In genomic region chr5:143527486-143528307, GRCm38 (mm10) we compare ENCODE assay signal across 8 mouse cellular contexts. TPM values are rescaled to one million over a fixed set of nuclear protein-coding genes. Genes with fewer than 3 reads are reported as not detected.
DNase-seq lines count a peak whose midpoint lies in the region; ATAC-seq and TF ChIP-seq lines count a peak whose summit lies in the region.

Gene Rac1, minus strand, starts transcription at chr5:143528036.

- peak within 1 kb of the TSS; percentile 96 for H3K27ac ChIP-seq in forebrain, postnatal 0 days (ENCODE audit: low read depth, low read length)
- H3K27ac ChIP-seq in lung, embryonic 15.5 days: peak within 1 kb of the TSS; percentile 100

- no peaks in the 10 kb centered on the region for H3K9me3 ChIP-seq in G1E (replicated peaks)
- H3K9me3 ChIP-seq in forebrain, postnatal 0 days (ENCODE audit: low read length): no peaks in the 10 kb centered on the region
- H3K9me3 ChIP-seq in lung, embryonic 15.5 days: no peaks in the 10 kb centered on the region

- no peaks in the 10 kb centered on the region for H3K27me3 ChIP-seq in G1E (ENCODE audit: insufficient read depth, low read length)
- no peaks in the 10 kb centered on the region for H3K27me3 ChIP-seq in forebrain, postnatal 0 days (ENCODE audit: insufficient read depth, low read length)
- H3K27me3 ChIP-seq in lung, embryonic 15.5 days: no peaks in the 10 kb centered on the region

- TF ChIP-seq CTCF in G1E (IDR thresholded peaks at IDR 0.05; ENCODE audit: low read depth, low read length): no peak
- no peak for TF ChIP-seq CTCF in forebrain, postnatal 0 days (IDR thresholded peaks at IDR 0.05; ENCODE audit: low read depth)

- DNase-seq in G1E (ENCODE audit: low spot score): peak; percentile 92
- DNase-seq in cerebellum, adult 18-20 months: peak; percentile 95 to 98
- peak; percentile 99 for DNase-seq in forebrain, postnatal 0 days
- peak; percentile 98 for DNase-seq in heart, postnatal 4 days
- DNase-seq in layer of hippocampus, adult 8-10 months (ENCODE audit: low spot score in 2 of 2): peak; percentile 91 to 93
- peak; percentile 91 for DNase-seq in ovary, adult 18-20 months (ENCODE audit: low spot score)
- peak; percentile 95 for DNase-seq in thymus, postnatal 0 days (ENCODE audit: low spot score)

- H3K4me2 ChIP-seq in forebrain, postnatal 0 days (ENCODE audit: low read depth): peak within 1 kb of the TSS; percentile 80
- H3K4me2 ChIP-seq in lung, embryonic 15.5 days: peak within 1 kb of the TSS; percentile 61

- H3K9ac ChIP-seq in forebrain, postnatal 0 days: peak within 1 kb of the TSS; percentile 100
- peak within 1 kb of the TSS; percentile 99 for H3K9ac ChIP-seq in lung, embryonic 15.5 days

- WGBS in forebrain, postnatal 0 days: 2% methylated on average over 79 of the region's 105 CpGs
- under 1% methylated on average over 81 of the region's 105 CpGs for WGBS in lung, embryonic 15.5 days

- peaks cover 49% of the 10 kb centered on the region for H3K4me1 ChIP-seq in G1E (ENCODE audit: insufficient read depth, low read depth, low read length)
- H3K4me1 ChIP-seq in forebrain, postnatal 0 days (ENCODE audit: insufficient read depth): peaks cover 24% of the 10 kb centered on the region
- H3K4me1 ChIP-seq in lung, embryonic 15.5 days: peaks cover 29% of the 10 kb centered on the region

- H3K36me3 ChIP-seq in G1E (replicated peaks): peaks cover 32% of the 10 kb centered on the region
- no peaks in the 10 kb centered on the region for H3K36me3 ChIP-seq in forebrain, postnatal 0 days (ENCODE audit: insufficient read depth)
- no peaks in the 10 kb centered on the region for H3K36me3 ChIP-seq in lung, embryonic 15.5 days

- peak; percentile 75 for ATAC-seq in G1E (ENCODE audit: extremely low read depth, insufficient number of reproducible peaks, low FRiP score, poor library complexity, severe bottlenecking)
- ATAC-seq in forebrain, postnatal 0 days: peak; percentile 99
- peak; percentile 97 for ATAC-seq in lung, embryonic 15.5 days (ENCODE audit: borderline replicate concordance, extremely low read depth, low FRiP score, low TSS enrichment)

- peak within 1 kb of the TSS; percentile 86 for H3K4me3 ChIP-seq in G1E (ENCODE audit: low read depth, low read length)
- H3K4me3 ChIP-seq in forebrain, postnatal 0 days (ENCODE audit: low read depth, low read length): peak within 1 kb of the TSS; percentile 92
- H3K4me3 ChIP-seq in lung, embryonic 15.5 days: peak within 1 kb of the TSS; percentile 61

RNA-seq across cellular contexts. Expression of gene Rac1, which starts in this region (rescaled TPM):
- total RNA-seq in G1E (2014; fragmentation: Nextera tagmentation) (802 and 891 TPM in 2 replicates), G1E (2017) (150 and 168 TPM in 2 replicates)
- polyA plus RNA-seq in G1E (2012): 93.2 and 99.6 TPM in 2 replicates
- 175 and 197 TPM in 2 replicates for total RNA-seq in forebrain, postnatal 0 days (2014; rRNA removed)
- 481 and 501 TPM in 2 replicates for polyA plus RNA-seq in forebrain, postnatal 0 days (2015; fragmentation: Nextera tagmentation; extraction: Ambion mirVana)
- 100 to 1,000 TPM; 317 to 339 TPM for total RNA-seq in heart, postnatal 4 days (2021)
- total RNA-seq in layer of hippocampus, adult 8-10 months (2022): 100 to 1,000 TPM; 399 to 419 (median 408) TPM
- polyA plus RNA-seq in lung, embryonic 15.5 days (2015; fragmentation: Nextera tagmentation; extraction: Ambion mirVana): 492 and 506 TPM in 2 replicates
- 419 and 434 TPM in 2 replicates for polyA plus RNA-seq in thymus, postnatal 0 days (2015; fragmentation: Nextera tagmentation; extraction: Ambion mirVana)

Comparison
In these comparisons a context has a peak if more than half of its experiments do, and no peak if none do; other contexts are left out.
1. Peak in every context shown above with its lines: DNase-seq, ATAC-seq, H3K4me3 ChIP-seq and H3K27ac ChIP-seq.